22 mouse cellular contexts compared by ENCODE assay signal in the genomic region with DNA sequence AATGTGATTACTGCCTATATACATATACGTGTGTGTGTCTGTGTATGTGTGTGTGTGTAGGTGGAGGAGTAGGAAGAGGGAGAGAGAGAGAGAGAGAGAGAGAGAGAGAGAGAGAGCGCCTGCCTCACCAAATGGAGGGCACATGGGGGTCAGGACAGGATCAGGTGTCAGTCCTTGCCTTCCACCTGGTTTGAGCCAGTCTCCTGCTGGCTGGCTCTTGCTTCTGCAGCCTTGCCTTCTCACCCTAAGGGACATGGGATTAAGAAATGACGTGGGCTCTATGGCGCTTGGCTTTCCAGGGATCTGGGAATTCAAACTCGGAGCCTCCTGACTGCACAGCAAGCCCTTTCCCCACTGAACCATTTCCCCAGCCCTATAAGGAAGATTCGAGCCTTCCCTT. TPM values are rescaled to one million over a fixed set of nuclear protein-coding genes. Genes with fewer than 3 reads are reported as not detected.
DNase-seq lines count a peak whose midpoint lies in the region; ATAC-seq and TF ChIP-seq lines count a peak whose summit lies in the region.
"Had no signal": no experiment of that assay in that cellular context is flagged by ENCODE, and none has a peak within 500 bp of the region (broad histone marks: within the 10 kb centered on the region; RNA-seq: fewer than 3 reads in every experiment).

No protein-coding gene starts in this region.

- no peaks in the 10 kb centered on the region for H3K36me3 ChIP-seq in hindbrain, embryonic 16.5 days (ENCODE audit: control insufficient read depth, insufficient read depth, low read length)
- no peaks in the 10 kb centered on the region for H3K36me3 ChIP-seq in hindbrain, embryonic 10.5 days
- peaks cover 17% of the 10 kb centered on the region for H3K36me3 ChIP-seq in megakaryocyte, embryonic 14.5 days (replicated peaks; ENCODE audit: low read length)
- no peaks in the 10 kb centered on the region for H3K36me3 ChIP-seq in stomach, postnatal 0 days (ENCODE audit: control insufficient read depth, insufficient read depth, low read length)
- H3K36me3 ChIP-seq in liver, postnatal 0 days (replicated peaks; ENCODE audit: insufficient read depth, low read length), result no peaks in the 10 kb centered on the region
- H3K36me3 ChIP-seq: forebrain, embryonic 10.5 days; limb, embryonic 10.5 days; liver, embryonic 15.5 days; midbrain, embryonic 10.5 days had no signal

- H3K9me3 ChIP-seq in hindbrain, embryonic 16.5 days (ENCODE audit: control insufficient read depth, low read length), result no peaks in the 10 kb centered on the region
- no peaks in the 10 kb centered on the region for H3K9me3 ChIP-seq in hindbrain, embryonic 10.5 days
- no peaks in the 10 kb centered on the region for H3K9me3 ChIP-seq in megakaryocyte, embryonic 14.5 days
- H3K9me3 ChIP-seq in stomach, postnatal 0 days (ENCODE audit: control insufficient read depth, low read length), result no peaks in the 10 kb centered on the region
- no peaks in the 10 kb centered on the region for H3K9me3 ChIP-seq in liver, postnatal 0 days (ENCODE audit: low read length)
- H3K9me3 ChIP-seq: forebrain, embryonic 10.5 days; limb, embryonic 10.5 days; liver, embryonic 15.5 days; midbrain, embryonic 10.5 days had no signal

- H3K4me2 ChIP-seq in hindbrain, embryonic 16.5 days (ENCODE audit: low read length), result no peak overlapping the region
- no peak overlapping the region for H3K4me2 ChIP-seq in stomach, postnatal 0 days (replicated peaks; ENCODE audit: low read depth)
- no peak overlapping the region for H3K4me2 ChIP-seq in liver, postnatal 0 days (ENCODE audit: low read depth, low read length)
- H3K4me2 ChIP-seq: liver, embryonic 15.5 days had no signal

- no peak for TF ChIP-seq CTCF in stomach, postnatal 0 days (IDR thresholded peaks at IDR 0.05; ENCODE audit: low read depth)
- no peak for TF ChIP-seq CTCF in liver, postnatal 0 days (IDR thresholded peaks at IDR 0.05; ENCODE audit: low read depth)

- H3K27me3 ChIP-seq in hindbrain, embryonic 16.5 days (replicated peaks; ENCODE audit: control insufficient read depth, insufficient read depth, low read length), result no peaks in the 10 kb centered on the region
- no peaks in the 10 kb centered on the region for H3K27me3 ChIP-seq in hindbrain, embryonic 10.5 days (ENCODE audit: insufficient read depth, poor library complexity, severe bottlenecking)
- no peaks in the 10 kb centered on the region for H3K27me3 ChIP-seq in megakaryocyte, embryonic 14.5 days (replicated peaks)
- H3K27me3 ChIP-seq in stomach, postnatal 0 days (ENCODE audit: control insufficient read depth, insufficient read depth, low read length), result no peaks in the 10 kb centered on the region
- H3K27me3 ChIP-seq in liver, postnatal 0 days (ENCODE audit: insufficient read depth, low read length), result no peaks in the 10 kb centered on the region
- H3K27me3 ChIP-seq: CH12.LX; liver, embryonic 15.5 days had no signal

- 0 out of 2 replicates have a peak, but pooled peaks have one; percentile 22 for ATAC-seq in hindbrain, embryonic 16.5 days
- ATAC-seq in megakaryocyte, adult 5-6 weeks (ENCODE audit: poor library complexity, severe bottlenecking), result no peak
- ATAC-seq in stomach, postnatal 0 days (ENCODE audit: low FRiP score, low TSS enrichment), result peak; percentile 57; the same call in 1 of the 2 replicates
- ATAC-seq in liver, postnatal 0 days, result no peak

- H3K9ac ChIP-seq in hindbrain, embryonic 16.5 days (ENCODE audit: low read depth, low read length), result no peak overlapping the region
- H3K9ac ChIP-seq in stomach, postnatal 0 days (ENCODE audit: low read length), result no peak overlapping the region
- H3K9ac ChIP-seq in liver, postnatal 0 days (replicated peaks), result no peak overlapping the region
- H3K9ac ChIP-seq: liver, embryonic 15.5 days had no signal

- no peak for DNase-seq in hindbrain, embryonic 10.5 days (ENCODE audit: low spot score)
- DNase-seq in R1 (ENCODE audit: low read depth, low spot score), result peak; percentile 15
- DNase-seq in stomach, postnatal 0 days (ENCODE audit: low spot score), result no peak
- DNase-seq in liver, postnatal 0 days, result no peak
- DNase-seq: adrenal gland, postnatal 14 days; B cell, adult 2 months; cerebellum, adult 8-10 months; cerebellum, postnatal 36 days; gastrocnemius, postnatal 36 days; heart, postnatal 36 days; kidney, adult 11 months; liver; lung, postnatal 4 days; thymus, postnatal 14 days had no signal

- no peak overlapping the region for H3K4me3 ChIP-seq in hindbrain, embryonic 16.5 days (ENCODE audit: low read length)
- no peak overlapping the region for H3K4me3 ChIP-seq in hindbrain, embryonic 10.5 days
- peak overlapping the region; percentile 23 for H3K4me3 ChIP-seq in megakaryocyte, embryonic 14.5 days (replicated peaks)
- no peak overlapping the region for H3K4me3 ChIP-seq in stomach, postnatal 0 days (ENCODE audit: low read depth, low read length)
- H3K4me3 ChIP-seq in liver, postnatal 0 days (ENCODE audit: low read depth, low read length), result no peak overlapping the region
- H3K4me3 ChIP-seq: forebrain, embryonic 10.5 days; limb, embryonic 10.5 days; liver, embryonic 15.5 days; midbrain, embryonic 10.5 days had no signal

- 62% methylated on average over 6 of the region's 6 CpGs for WGBS in hindbrain, embryonic 16.5 days
- 65% methylated on average over 6 of the region's 6 CpGs for WGBS in hindbrain, embryonic 10.5 days
- 65% methylated on average over 6 of the region's 6 CpGs for WGBS in stomach, postnatal 0 days
- 72% methylated on average over 6 of the region's 6 CpGs for WGBS in liver, postnatal 0 days (ENCODE audit: insufficient replicate concordance)

- no peak overlapping the region for H3K27ac ChIP-seq in hindbrain, embryonic 16.5 days (ENCODE audit: low read depth, low read length)
- no peak overlapping the region for H3K27ac ChIP-seq in hindbrain, embryonic 10.5 days
- no peak overlapping the region for H3K27ac ChIP-seq in stomach, postnatal 0 days (replicated peaks)
- H3K27ac ChIP-seq in liver, postnatal 0 days (ENCODE audit: low read depth), result no peak overlapping the region
- H3K27ac ChIP-seq: forebrain, embryonic 10.5 days; limb, embryonic 10.5 days; liver, embryonic 15.5 days; midbrain, embryonic 10.5 days had no signal

- no peaks in the 10 kb centered on the region; the same call in none of the 2 replicates for H3K4me1 ChIP-seq in hindbrain, embryonic 16.5 days (ENCODE audit: control insufficient read depth, insufficient read depth, low read depth, low read length)
- H3K4me1 ChIP-seq in hindbrain, embryonic 10.5 days (replicated peaks), result no peaks in the 10 kb centered on the region; the same call in 1 of the 2 replicates
- H3K4me1 ChIP-seq in megakaryocyte, embryonic 14.5 days, result peaks cover 87% of the 10 kb centered on the region
- H3K4me1 ChIP-seq in stomach, postnatal 0 days (replicated peaks; ENCODE audit: control insufficient read depth, insufficient read depth), result no peaks in the 10 kb centered on the region
- no peaks in the 10 kb centered on the region for H3K4me1 ChIP-seq in liver, postnatal 0 days (ENCODE audit: insufficient read depth)
- H3K4me1 ChIP-seq: midbrain, embryonic 10.5 days had no signal

- TF ChIP-seq EP300 in stomach, postnatal 0 days (optimal IDR thresholded peaks at IDR 0.05), result no peak
- no peak for TF ChIP-seq EP300 in liver, postnatal 0 days (IDR thresholded peaks at IDR 0.05; ENCODE audit: low read depth)

RNA-seq across cellular contexts. Expression of gene Galnt7, which starts 13.9 kb away (rescaled TPM):
- 11.1 and 13.4 TPM in 2 replicates for polyA plus RNA-seq in hindbrain, embryonic 16.5 days (2015; fragmentation: Nextera tagmentation; extraction: Ambion mirVana)
- polyA plus RNA-seq in hindbrain, embryonic 10.5 days (2016; fragmentation: Nextera tagmentation; extraction: Ambion mirVana), result 14.7 and 23.6 TPM in 2 replicates
- 0.96 and 2.2 TPM in 2 replicates for polyA plus RNA-seq in megakaryocyte, embryonic 14.5 days (2012; ENCODE audit: insufficient read depth, low replicate concordance)
- 12.3 and 16.4 TPM in 2 replicates for total RNA-seq in megakaryocyte, adult 5-6 weeks (2015)
- total RNA-seq in megakaryocyte, adult 5-6 weeks (2017), result 13.0 and 18.1 TPM in 2 replicates
- polyA plus RNA-seq in stomach, postnatal 0 days (2015; fragmentation: Nextera tagmentation; extraction: Ambion mirVana), result 29.6 and 30.6 TPM in 2 replicates
- 2.9 and 3.2 TPM in 2 replicates for polyA plus RNA-seq in liver, postnatal 0 days (2015; fragmentation: Nextera tagmentation; extraction: Ambion mirVana)

Comparison
In these comparisons a context has a peak if more than half of its experiments do, and no peak if none do; other contexts are left out.
1. ATAC-seq: peak in hindbrain, embryonic 16.5 days (single experiment) and stomach, postnatal 0 days (single experiment); none in megakaryocyte, adult 5-6 weeks (single experiment) and liver, postnatal 0 days (single experiment).